Mouse (Mus musculus) thymus, adult 2 months (tissue): ENCODE measurements around the gene Cpa5.

Experiments
- CTCF ChIP-seq: fragments of 200-500 bp; IDR thresholded peaks from 2 replicates; pipeline ENCODE4 v1.5.1; 2012; ENCODE audit warnings: mild to moderate bottlenecking, control low read depth, low read length, moderate library complexity, borderline replicate concordance; ENCODE audit not compliant: control insufficient read depth, poor library complexity, insufficient read depth; ENCODE audit errors: extremely low read depth
- POLR2A ChIP-seq: fragments of 200-500 bp; IDR thresholded peaks from 2 replicates; pipeline ENCODE4 v1.6.1; 2012; ENCODE audit warnings: mild to moderate bottlenecking, low read length, control low read depth, moderate library complexity; ENCODE audit not compliant: control insufficient read depth, poor library complexity, insufficient read depth; ENCODE audit errors: extremely low read depth

DNA sequence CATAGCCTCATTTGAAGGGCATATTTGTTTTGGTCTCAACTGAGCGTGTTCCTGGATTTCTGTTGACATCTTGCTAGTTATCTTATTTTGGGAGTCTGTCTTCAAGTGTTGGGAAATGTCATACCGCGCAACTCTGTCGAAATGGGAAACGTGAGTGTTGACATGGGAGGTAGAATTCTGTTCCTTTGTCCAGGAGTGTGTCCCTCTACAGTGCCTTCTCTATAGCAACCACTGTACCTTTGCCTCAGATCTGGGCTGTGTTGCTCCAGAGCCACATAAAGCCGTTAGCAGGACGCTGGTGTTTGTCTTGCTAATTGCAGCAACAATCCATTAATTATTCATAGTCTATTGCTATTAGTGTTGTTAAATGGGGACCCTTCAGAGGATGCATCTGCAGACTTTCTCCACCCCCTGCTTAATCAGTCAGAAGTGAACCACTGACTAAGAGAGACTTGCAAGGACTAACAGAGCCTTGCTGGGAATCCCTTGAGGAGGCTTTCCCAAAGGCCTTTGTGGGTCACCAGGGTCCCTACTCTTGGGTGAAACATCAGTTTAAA is 23.8 kb upstream of the Cpa5 start:
- TF ChIP-seq CTCF (no peak), POLR2A (no peak)
